In genomic region chr2:167690219-167690961, GRCm38 (mm10) we compare ENCODE assay signal across 8 mouse cellular contexts. TPM values are rescaled to one million over a fixed set of nuclear protein-coding genes. Genes with fewer than 3 reads are reported as not detected.
A peak's percentile ranks its signal among the peaks of the same experiment; 100 is the strongest.
DNase-seq lines count a peak whose midpoint lies in the region; ATAC-seq and TF ChIP-seq lines count a peak whose summit lies in the region.

No protein-coding gene starts in this region.

- no peaks in the 10 kb centered on the region for H3K36me3 ChIP-seq in forebrain, embryonic 16.5 days (ENCODE audit: control insufficient read depth, insufficient read depth)
- no peaks in the 10 kb centered on the region for H3K36me3 ChIP-seq in hindbrain, embryonic 15.5 days
- H3K36me3 ChIP-seq in limb, embryonic 14.5 days (ENCODE audit: control insufficient read depth, insufficient read depth, low read length), result no peaks in the 10 kb centered on the region
- H3K36me3 ChIP-seq in myocyte (ENCODE audit: control insufficient read depth, insufficient read depth), result peaks cover 13% of the 10 kb centered on the region

- peak overlapping the region; percentile 97 for H3ac ChIP-seq in myocyte (ENCODE audit: control insufficient read depth, insufficient read length)

- peaks cover 9% of the 10 kb centered on the region for H3K4me1 ChIP-seq in forebrain, embryonic 16.5 days (replicated peaks; ENCODE audit: control insufficient read depth, insufficient read depth, low read length)
- peaks cover 21% of the 10 kb centered on the region for H3K4me1 ChIP-seq in hindbrain, embryonic 15.5 days (replicated peaks)
- H3K4me1 ChIP-seq in limb, embryonic 14.5 days (ENCODE audit: control insufficient read depth, insufficient read depth, low read length), result peaks cover 7% of the 10 kb centered on the region; the same call in 1 of the 2 replicates

- H3K9ac ChIP-seq in forebrain, embryonic 16.5 days (replicated peaks; ENCODE audit: low read depth, low read length), result no peak overlapping the region
- H3K9ac ChIP-seq in hindbrain, embryonic 15.5 days, result no peak overlapping the region
- H3K9ac ChIP-seq in limb, embryonic 14.5 days (ENCODE audit: low read depth, low read length, severe bottlenecking), result no peak overlapping the region

- peak; percentile 41 to 70 for DNase-seq in frontal cortex, postnatal 10 days (ENCODE audit: low spot score in 2 of 2)
- peak; percentile 85 for DNase-seq in adrenal gland, adult 2 months
- no peak for DNase-seq in limb, embryonic 14.5 days (ENCODE audit: low spot score)
- no peak for DNase-seq in embryo, embryonic 11 days

- WGBS in forebrain, embryonic 16.5 days, result 63% methylated on average over 15 of the region's 15 CpGs
- 64% methylated on average over 15 of the region's 15 CpGs for WGBS in hindbrain, embryonic 15.5 days
- WGBS in limb, embryonic 14.5 days, result 57% methylated on average over 15 of the region's 15 CpGs

- peaks cover 2% of the 10 kb centered on the region; the same call in 1 of the 2 replicates for H3K9me3 ChIP-seq in forebrain, embryonic 16.5 days (ENCODE audit: control insufficient read depth, low read length)
- H3K9me3 ChIP-seq in hindbrain, embryonic 15.5 days, result no peaks in the 10 kb centered on the region
- H3K9me3 ChIP-seq in limb, embryonic 14.5 days (ENCODE audit: control insufficient read depth, low read length), result no peaks in the 10 kb centered on the region

- H3K4me3 ChIP-seq in forebrain, embryonic 16.5 days (replicated peaks; ENCODE audit: low read length), result peak overlapping the region; percentile 72
- H3K4me3 ChIP-seq in hindbrain, embryonic 15.5 days, result peak overlapping the region; percentile 59
- peak overlapping the region; percentile 72 for H3K4me3 ChIP-seq in limb, embryonic 14.5 days (replicated peaks; ENCODE audit: low read length)
- peak overlapping the region; percentile 95 for H3K4me3 ChIP-seq in myocyte

- no peak overlapping the region for H3K27ac ChIP-seq in forebrain, embryonic 16.5 days (ENCODE audit: low read length)
- no peak overlapping the region for H3K27ac ChIP-seq in hindbrain, embryonic 15.5 days (replicated peaks)
- no peak overlapping the region for H3K27ac ChIP-seq in limb, embryonic 14.5 days (replicated peaks; ENCODE audit: low read depth, low read length)

- peaks cover 27% of the 10 kb centered on the region for H3K27me3 ChIP-seq in forebrain, embryonic 16.5 days (replicated peaks; ENCODE audit: control insufficient read depth, insufficient read depth, low read length)
- peaks cover 41% of the 10 kb centered on the region for H3K27me3 ChIP-seq in hindbrain, embryonic 15.5 days
- peaks cover 23% of the 10 kb centered on the region for H3K27me3 ChIP-seq in limb, embryonic 14.5 days (ENCODE audit: control insufficient read depth, insufficient read depth, low read length)
- no peaks in the 10 kb centered on the region for H3K27me3 ChIP-seq in myocyte (ENCODE audit: control insufficient read depth, insufficient read depth, insufficient read length)

- H3K79me2 ChIP-seq in myocyte (ENCODE audit: control insufficient read depth, insufficient read depth), result peaks cover 28% of the 10 kb centered on the region

- peak overlapping the region; percentile 87 for H3K4me2 ChIP-seq in forebrain, embryonic 16.5 days (ENCODE audit: low read length)
- peak overlapping the region; percentile 97 for H3K4me2 ChIP-seq in hindbrain, embryonic 15.5 days
- peak overlapping the region; percentile 94 for H3K4me2 ChIP-seq in limb, embryonic 14.5 days (replicated peaks; ENCODE audit: low read depth, low read length, severe bottlenecking)
- H3K4me2 ChIP-seq in myocyte (ENCODE audit: low read depth), result peak overlapping the region; percentile 91

- TF ChIP-seq POLR2A in limb, embryonic 14.5 days (IDR thresholded peaks at IDR 0.05; ENCODE audit: borderline replicate concordance, extremely low read depth, insufficient read depth, insufficient read length), result no peak
- TF ChIP-seq POLR2A in myocyte (IDR thresholded peaks at IDR 0.05; ENCODE audit: insufficient read length, low read depth), result no peak

- ATAC-seq in frontal cortex, adult (ENCODE audit: low TSS enrichment), result no peak
- ATAC-seq in forebrain, embryonic 16.5 days, result no peak
- no peak for ATAC-seq in hindbrain, embryonic 15.5 days (ENCODE audit: low FRiP score, low read depth)
- ATAC-seq in limb, embryonic 14.5 days (ENCODE audit: low FRiP score, low read depth), result no peak

TF ChIP-seq in myocyte, 11 proteins besides CTCF, POLR2A, EP300 and RAD21:
- TF ChIP-seq USF1 (IDR thresholded peaks at IDR 0.05; ENCODE audit: low read depth) (no peak), MYOG (IDR thresholded peaks at IDR 0.05; ENCODE audit: control insufficient read depth in 1 of 3, insufficient read depth in 1 of 3, insufficient read length in 2 of 3, low read depth in 2 of 3) (peak in 1 of 3 experiments; percentile 36), POLR2AphosphoS2 (IDR thresholded peaks at IDR 0.05; ENCODE audit: insufficient read length, low read depth) (peak; percentile 73)

RNA-seq across cellular contexts. Expression of gene Tmem189, which starts 0.8 kb away (rescaled TPM):
- total RNA-seq in adrenal gland, adult 2 months (2021), result 10 to 100 TPM; 29.9 to 30.1 TPM
- polyA plus RNA-seq in adrenal gland, adult 2 months (2012; rRNA removed), result 72.0 and 77.3 TPM in 2 replicates
- polyA plus RNA-seq in forebrain, embryonic 16.5 days (2015; fragmentation: Nextera tagmentation; extraction: Ambion mirVana), result 30.2 and 30.6 TPM in 2 replicates
- 39.4 and 42.5 TPM in 2 replicates for polyA plus RNA-seq in hindbrain, embryonic 15.5 days (2015; fragmentation: Nextera tagmentation; extraction: Ambion mirVana)
- polyA plus RNA-seq in limb, embryonic 14.5 days (2012; rRNA removed), result 58.9 and 76.0 TPM in 2 replicates
- 37.2 and 39.3 TPM in 2 replicates for polyA plus RNA-seq in limb, embryonic 14.5 days (2014; fragmentation: Nextera tagmentation; extraction: Ambion mirVana)
- polyA plus RNA-seq in myocyte (2012; fragmentation: generic; extraction: Trizol), result 91.9 TPM

RNA-seq across cellular contexts. Expression of gene Cebpb, which starts 1.7 kb away (rescaled TPM):
- total RNA-seq in adrenal gland, adult 2 months (2021), result 100 to 1,000 TPM; 366 to 466 TPM
- polyA plus RNA-seq in adrenal gland, adult 2 months (2012; rRNA removed), result 3,420 and 4,353 TPM in 2 replicates
- 0.32 and 0.56 TPM in 2 replicates for polyA plus RNA-seq in forebrain, embryonic 16.5 days (2015; fragmentation: Nextera tagmentation; extraction: Ambion mirVana)
- 3.2 and 3.3 TPM in 2 replicates for polyA plus RNA-seq in hindbrain, embryonic 15.5 days (2015; fragmentation: Nextera tagmentation; extraction: Ambion mirVana)
- polyA plus RNA-seq in limb, embryonic 14.5 days (2012; rRNA removed), result 29.7 and 36.0 TPM in 2 replicates
- 20.6 and 27.4 TPM in 2 replicates for polyA plus RNA-seq in limb, embryonic 14.5 days (2014; fragmentation: Nextera tagmentation; extraction: Ambion mirVana)
- 74.7 TPM for polyA plus RNA-seq in myocyte (2012; fragmentation: generic; extraction: Trizol)

RNA-seq across cellular contexts. Expression of gene Gm20431, which starts 29.1 kb away (rescaled TPM):
- 10 to 100 TPM; 20.0 to 21.0 TPM for total RNA-seq in adrenal gland, adult 2 months (2021)
- polyA plus RNA-seq in adrenal gland, adult 2 months (2012; rRNA removed), result 31.2 and 38.6 TPM in 2 replicates
- polyA plus RNA-seq in forebrain, embryonic 16.5 days (2015; fragmentation: Nextera tagmentation; extraction: Ambion mirVana), result 8.2 and 11.7 TPM in 2 replicates
- 8.6 and 11.5 TPM in 2 replicates for polyA plus RNA-seq in hindbrain, embryonic 15.5 days (2015; fragmentation: Nextera tagmentation; extraction: Ambion mirVana)
- polyA plus RNA-seq in limb, embryonic 14.5 days (2012; rRNA removed), result 6.1 and 11.0 TPM in 2 replicates
- polyA plus RNA-seq in limb, embryonic 14.5 days (2014; fragmentation: Nextera tagmentation; extraction: Ambion mirVana), result 7.5 and 16.3 TPM in 2 replicates
- 9.2 TPM for polyA plus RNA-seq in myocyte (2012; fragmentation: generic; extraction: Trizol)

RNA-seq across cellular contexts. Expression of gene Ube2v1, which starts 58.5 kb away (rescaled TPM):
- total RNA-seq in adrenal gland, adult 2 months (2021), result 100 to 1,000 TPM; 191 to 208 TPM
- polyA plus RNA-seq in adrenal gland, adult 2 months (2012; rRNA removed), result 94.4 and 133 TPM in 2 replicates
- 273 and 281 TPM in 2 replicates for polyA plus RNA-seq in forebrain, embryonic 16.5 days (2015; fragmentation: Nextera tagmentation; extraction: Ambion mirVana)
- 334 and 356 TPM in 2 replicates for polyA plus RNA-seq in hindbrain, embryonic 15.5 days (2015; fragmentation: Nextera tagmentation; extraction: Ambion mirVana)
- polyA plus RNA-seq in limb, embryonic 14.5 days (2012; rRNA removed), result 137 and 158 TPM in 2 replicates
- 269 and 270 TPM in 2 replicates for polyA plus RNA-seq in limb, embryonic 14.5 days (2014; fragmentation: Nextera tagmentation; extraction: Ambion mirVana)
- polyA plus RNA-seq in myocyte (2012; fragmentation: generic; extraction: Trizol), result 322 TPM

Comparison
In these comparisons a context has a peak if more than half of its experiments do, and no peak if none do; other contexts are left out.
1. DNase-seq: peak in frontal cortex, postnatal 10 days (2 of 2) and adrenal gland, adult 2 months (single experiment); none in limb, embryonic 14.5 days (single experiment) and embryo, embryonic 11 days (single experiment).
2. RNA of gene Cebpb, which starts 1.7 kb away (polyA plus RNA-seq): 3,420 to 4,353 TPM in adrenal gland, adult 2 months; 74.7 TPM in myocyte (single experiment), 20.6 to 36.0 TPM in limb, embryonic 14.5 days, 3.2 to 3.3 TPM in hindbrain, embryonic 15.5 days and 0.32 to 0.56 TPM in forebrain, embryonic 16.5 days; every median in the first group is over 10 times any median in the second.
3. Peak in every context shown above with its lines, with median percentiles within 50 percentile points of each other: H3K4me2 ChIP-seq and H3K4me3 ChIP-seq.